Mouse (Mus musculus): Measurements from ENCODE around the gene Erbb3. TPM values are rescaled to one million over a fixed set of nuclear protein-coding genes. Genes with fewer than 3 reads are reported as not detected.
A peak's percentile ranks its signal among the peaks of the same experiment; 100 is the strongest.
"Not testable (repeated sequence)": the region's sequence is repeated elsewhere in the genome, so short reads cannot be mapped to it uniquely, and the experiment has no call there.

The Erbb3 gene
- polyA plus RNA-seq, 1 experiment: 0.08 TPM

- H3K4me1 ChIP-seq: peaks cover 18% of the 10 kb centered on the region
- H3K9me3 ChIP-seq: no peaks in the 10 kb centered on the region
- H3K36me3 ChIP-seq (replicated peaks; ENCODE audit: low read length): peaks cover 29% of the 10 kb centered on the region
- H3K4me3 ChIP-seq (replicated peaks): peak overlapping the region; percentile 98
- no peak for TF ChIP-seq GATA1 (IDR thresholded peaks at IDR 0.05; ENCODE audit: borderline replicate concordance, low read length)
- TF ChIP-seq FLI1 (IDR thresholded peaks at IDR 0.05; ENCODE audit: low read length): no peak
- H3K27me3 ChIP-seq (replicated peaks): no peaks in the 10 kb centered on the region
These were observed 35.9 kb upstream of the Erbb3 start for GRCm38 (mm10) chr10:128625287-128625894.

- not testable (repeated sequence) for H3K9me3 ChIP-seq; H3K27me3 ChIP-seq (replicated peaks); H3K4me3 ChIP-seq (replicated peaks)
- peaks cover 29% of the 10 kb centered on the region for H3K36me3 ChIP-seq (replicated peaks; ENCODE audit: low read length)
- H3K4me1 ChIP-seq: peaks cover 26% of the 10 kb centered on the region
These were observed 33.7 kb upstream of the Erbb3 start for GRCm38 (mm10) chr10:128623106-128623613.

GRCm38 (mm10) chr10:128622702-128623101 lies 33.2 kb upstream of the Erbb3 start:
- H3K9me3 ChIP-seq: no peaks in the 10 kb centered on the region
- TF ChIP-seq GATA1 (IDR thresholded peaks at IDR 0.05; ENCODE audit: borderline replicate concordance, low read length) (no peak), FLI1 (IDR thresholded peaks at IDR 0.05; ENCODE audit: low read length) (no peak)
- H3K36me3 ChIP-seq (replicated peaks; ENCODE audit: low read length): peaks cover 29% of the 10 kb centered on the region
- no peak overlapping the region for H3K4me3 ChIP-seq (replicated peaks)
- H3K27me3 ChIP-seq (replicated peaks): no peaks in the 10 kb centered on the region
- peaks cover 23% of the 10 kb centered on the region for H3K4me1 ChIP-seq

GRCm38 (mm10) chr10:128621986-128622520 lies 32.6 kb upstream of the Erbb3 start:
- Histone ChIP-seq H3K9me3 (no peaks in the 10 kb centered on the region), H3K4me3 (replicated peaks) (no peak overlapping the region), H3K36me3 (replicated peaks; ENCODE audit: low read length) (peaks cover 29% of the 10 kb centered on the region), H3K4me1 (peaks cover 20% of the 10 kb centered on the region), H3K27me3 (replicated peaks) (no peaks in the 10 kb centered on the region)
- no peak for TF ChIP-seq GATA1 (IDR thresholded peaks at IDR 0.05; ENCODE audit: borderline replicate concordance, low read length)
- no peak for TF ChIP-seq FLI1 (IDR thresholded peaks at IDR 0.05; ENCODE audit: low read length)

GRCm38 (mm10) chr10:128620241-128620640 lies 30.8 kb upstream of the Erbb3 start:
- Histone ChIP-seq H3K36me3 (replicated peaks; ENCODE audit: low read length) (peaks cover 26% of the 10 kb centered on the region), H3K27me3 (replicated peaks) (peaks cover 2% of the 10 kb centered on the region), H3K4me3 (replicated peaks) (no peak overlapping the region), H3K9me3 (no peaks in the 10 kb centered on the region), H3K4me1 (peaks cover 18% of the 10 kb centered on the region)
- no peak for TF ChIP-seq FLI1 (IDR thresholded peaks at IDR 0.05; ENCODE audit: low read length)
- TF ChIP-seq GATA1 (IDR thresholded peaks at IDR 0.05; ENCODE audit: borderline replicate concordance, low read length): no peak

- H3K36me3 ChIP-seq (replicated peaks; ENCODE audit: low read length): peaks cover 16% of the 10 kb centered on the region
- H3K4me1 ChIP-seq: peaks cover 25% of the 10 kb centered on the region
- H3K27me3 ChIP-seq (replicated peaks); H3K9me3 ChIP-seq; H3K4me3 ChIP-seq (replicated peaks): not testable (repeated sequence)
These were observed 29.7 kb upstream of the Erbb3 start for GRCm38 (mm10) chr10:128619148-128619547.

- TF ChIP-seq GATA1 (IDR thresholded peaks at IDR 0.05; ENCODE audit: borderline replicate concordance, low read length): no peak
- no peak for TF ChIP-seq FLI1 (IDR thresholded peaks at IDR 0.05; ENCODE audit: low read length)
- peaks cover 2% of the 10 kb centered on the region for H3K27me3 ChIP-seq (replicated peaks)
- H3K9me3 ChIP-seq: no peaks in the 10 kb centered on the region
- H3K4me1 ChIP-seq: peaks cover 31% of the 10 kb centered on the region
- H3K36me3 ChIP-seq (replicated peaks; ENCODE audit: low read length): peaks cover 10% of the 10 kb centered on the region
- no peak overlapping the region for H3K4me3 ChIP-seq (replicated peaks)
These were observed 29.1 kb upstream of the Erbb3 start for GRCm38 (mm10) chr10:128618570-128618969.

- not testable (repeated sequence) for H3K36me3 ChIP-seq (replicated peaks; ENCODE audit: low read length); H3K9me3 ChIP-seq; H3K27me3 ChIP-seq (replicated peaks)
These were observed 26.5 kb upstream of the Erbb3 start for GRCm38 (mm10) chr10:128615798-128616448.

GRCm38 (mm10) chr10:128614934-128615333 lies 25.5 kb upstream of the Erbb3 start:
- H3K4me1 ChIP-seq: peaks cover 38% of the 10 kb centered on the region
- no peaks in the 10 kb centered on the region for H3K36me3 ChIP-seq (replicated peaks; ENCODE audit: low read length)
- H3K9me3 ChIP-seq: no peaks in the 10 kb centered on the region
- TF ChIP-seq GATA1 (IDR thresholded peaks at IDR 0.05; ENCODE audit: borderline replicate concordance, low read length) (no peak), FLI1 (IDR thresholded peaks at IDR 0.05; ENCODE audit: low read length) (no peak)
- no peak overlapping the region for H3K4me3 ChIP-seq (replicated peaks)
- H3K27me3 ChIP-seq (replicated peaks): peaks cover 2% of the 10 kb centered on the region

More at GRCm38 (mm10) chr10:128615798-128616448, 26.5 kb upstream of the Erbb3 start:
- not testable (repeated sequence) for H3K4me3 ChIP-seq (replicated peaks)
- H3K4me1 ChIP-seq: peaks cover 43% of the 10 kb centered on the region

- not testable (repeated sequence) for H3K27me3 ChIP-seq (replicated peaks); H3K36me3 ChIP-seq (replicated peaks; ENCODE audit: low read length); H3K4me3 ChIP-seq (replicated peaks)
These were observed 24.4 kb upstream of the Erbb3 start for GRCm38 (mm10) chr10:128613820-128614219.

GRCm38 (mm10) chr10:128613154-128613440 lies 23.6 kb upstream of the Erbb3 start:
- no peaks in the 10 kb centered on the region for H3K36me3 ChIP-seq (replicated peaks; ENCODE audit: low read length)
- peaks cover 2% of the 10 kb centered on the region for H3K27me3 ChIP-seq (replicated peaks)
- no peak for TF ChIP-seq FLI1 (IDR thresholded peaks at IDR 0.05; ENCODE audit: low read length)
- no peak for TF ChIP-seq GATA1 (IDR thresholded peaks at IDR 0.05; ENCODE audit: borderline replicate concordance, low read length)
- peaks cover 34% of the 10 kb centered on the region for H3K4me1 ChIP-seq
- peak overlapping the region; percentile 78 for H3K4me3 ChIP-seq (replicated peaks)
- no peaks in the 10 kb centered on the region for H3K9me3 ChIP-seq

More at GRCm38 (mm10) chr10:128613820-128614219, 24.4 kb upstream of the Erbb3 start:
- not testable (repeated sequence) for H3K9me3 ChIP-seq
- peaks cover 34% of the 10 kb centered on the region for H3K4me1 ChIP-seq

Measured in megakaryocyte, embryonic 14.5 days (primary cell).